Mouse (Mus musculus) left cerebral cortex, postnatal 36 days (tissue): ENCODE results near the gene Cela3b. TPM values are rescaled to one million over a fixed set of nuclear protein-coding genes. Genes with fewer than 3 reads are reported as not detected.

Source experiments
- DNase-seq, 2 experiments: peaks; one replicate each; pipeline ENCODE4 v3.0.0; 2021 to 2022; ENCODE audit warnings: low spot score in 2 of 2, mixed read lengths in 1 of 2
- intact Hi-C: fragments of 180-260 bp; cut with DNase I; formaldehyde crosslinking; loops from one replicate; pipeline ENCODE4 v1.15.1; 2025
- total RNA-seq, 2 experiments: library from RNA; stranded (reverse); gene quantifications; 2 replicates each; pipeline ENCODE4 v1.2.3; 2021

Gene Cela3b
- total RNA-seq, 2 experiments from 2014 or later: not detected

DNA sequence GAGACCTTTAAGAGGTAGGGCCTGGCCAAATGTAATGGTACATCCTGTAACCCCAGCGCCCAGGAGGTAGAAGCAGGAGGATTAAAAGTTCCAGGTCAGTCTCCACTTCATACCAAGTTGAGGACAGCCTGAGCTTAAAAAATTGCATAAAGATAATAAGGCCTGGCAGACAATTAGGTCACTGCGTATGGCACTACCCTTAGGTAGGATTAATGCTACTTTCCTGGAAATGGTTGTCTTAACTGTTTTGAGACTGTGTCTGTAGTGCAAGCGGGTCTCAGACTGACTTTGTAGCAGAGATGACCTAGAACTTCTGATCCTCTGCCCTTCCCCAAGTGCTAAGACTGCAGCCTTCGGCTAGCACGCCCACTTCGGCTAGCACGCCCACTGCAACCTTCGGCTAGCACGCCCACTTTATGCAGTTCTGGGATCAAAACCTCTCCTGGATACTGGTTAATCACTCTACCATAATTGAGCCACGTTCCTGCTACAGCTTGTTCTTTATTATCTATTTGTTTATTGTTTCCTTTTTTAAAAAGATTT, 50.6 kb downstream of the Cela3b start:
- intact Hi-C loops: no loop called here

GRCm38 (mm10) chr4:137379085-137379484, 51.3 kb downstream of the Cela3b start:
- intact Hi-C loops: no loop called here

More for the DNA sequence above, 50.6 kb downstream of the Cela3b start:
- DNase-seq: no peak

DNA sequence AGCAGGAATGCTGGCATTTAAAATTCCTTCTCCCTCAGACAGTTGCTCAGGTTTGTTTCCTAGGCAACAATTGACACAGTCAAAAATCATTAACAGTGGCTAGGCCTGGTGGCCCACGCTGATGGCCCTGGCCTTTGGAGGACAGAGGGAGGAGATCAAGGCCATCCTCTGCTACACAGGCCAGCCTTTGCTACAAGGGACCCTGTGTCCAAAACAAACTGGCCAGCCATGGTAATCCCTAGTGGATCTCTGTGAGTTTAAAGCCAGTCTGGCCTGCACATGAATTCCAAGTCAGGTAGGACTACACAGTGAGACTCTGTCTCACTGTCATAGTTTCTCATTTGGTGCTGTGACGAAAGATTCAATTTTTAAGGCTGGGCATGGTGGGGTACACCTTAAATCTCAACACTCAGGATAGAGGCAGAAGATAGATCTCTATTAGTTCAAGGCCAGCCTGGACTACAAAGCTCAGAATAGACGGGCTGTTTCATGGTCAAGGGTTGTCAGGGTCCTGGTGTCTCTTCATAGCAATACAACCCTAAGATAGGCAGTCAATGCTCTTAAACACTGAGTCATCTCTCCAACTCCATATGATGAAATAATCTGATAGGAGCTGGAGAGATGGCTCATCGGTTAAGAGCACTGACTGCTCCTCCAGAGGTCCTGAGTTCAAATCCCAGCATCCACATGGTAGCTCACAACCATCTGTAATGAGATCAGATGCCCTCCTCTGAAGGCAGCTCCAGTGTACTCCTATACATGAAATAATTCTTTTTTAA, 52.6 kb downstream of the Cela3b start:
- intact Hi-C loops: no loop called here
- DNase-seq: no peak

More at GRCm38 (mm10) chr4:137379085-137379484, 51.3 kb downstream of the Cela3b start:
- no peak for DNase-seq

DNA sequence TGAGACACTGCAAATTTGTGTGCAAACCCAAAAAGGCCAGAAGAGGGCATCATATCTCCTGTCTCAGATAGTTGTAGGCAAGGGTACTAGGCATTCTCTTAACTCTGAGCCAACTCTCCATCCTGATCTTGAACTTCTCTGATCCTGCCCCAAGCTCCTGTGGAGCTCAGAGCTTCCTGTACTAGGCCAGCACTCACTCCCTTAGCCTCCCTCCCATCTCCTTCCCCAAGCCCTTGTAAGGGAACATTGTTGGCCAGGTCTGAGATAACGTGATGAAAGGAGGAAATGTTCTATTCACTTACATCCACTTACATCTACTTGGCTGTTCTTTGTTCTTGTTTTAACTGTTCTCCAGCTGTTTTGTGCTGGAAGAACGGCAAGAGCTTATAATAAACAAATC, 53.6 kb downstream of the Cela3b start:
- intact Hi-C loops: no loop called here
- DNase-seq: no peak

- intact Hi-C loops: no loop called here
- DNase-seq: no peak
Observed at GRCm38 (mm10) chr4:137375314-137376278, 54.7 kb downstream of the Cela3b start.

DNA sequence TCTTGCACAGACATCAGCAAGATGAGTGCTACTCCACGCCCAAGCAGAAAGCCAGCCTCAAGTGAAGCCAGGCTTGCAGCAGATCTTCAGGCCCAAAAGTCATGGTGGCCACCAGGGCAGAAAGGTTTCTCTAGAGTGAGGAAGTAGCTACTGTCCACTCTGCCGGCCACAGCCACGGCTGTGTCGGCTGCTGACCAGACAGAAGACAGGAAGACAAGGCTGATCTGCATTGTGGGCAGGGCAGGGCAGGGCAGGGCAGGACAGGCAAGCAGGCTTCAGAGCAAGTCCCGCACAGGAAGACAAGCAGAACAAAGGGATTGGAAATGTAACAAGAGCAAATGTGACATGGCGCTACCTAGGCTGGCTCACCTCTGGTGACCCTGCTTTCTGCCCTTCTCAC, 56.6 kb downstream of the Cela3b start:
- no peak for DNase-seq
- intact Hi-C loops: no loop called here

- intact Hi-C loops: no loop called here
- no peak for DNase-seq
Observed at GRCm38 (mm10) chr4:137371596-137372523, 58.5 kb downstream of the Cela3b start.

Other genes starting within 250 kb of the Cela3b start
- gene Wnt4, start 153.1 kb downstream of the Cela3b start, total RNA-seq: 10 to 100 TPM; 13.1 to 14.0 TPM
- 100 to 1,000 TPM; 311 to 333 TPM for gene Cdc42, start 72.8 kb downstream of the Cela3b start, total RNA-seq
- gene Cela3a, start 20.7 kb downstream of the Cela3b start, total RNA-seq: not detected
- gene 1700013G24Rik, start 22.7 kb upstream of the Cela3b start, total RNA-seq: not detected
- 1 to 10 TPM; 5.7 to 7.7 TPM for gene Hspg2, start 38.2 kb upstream of the Cela3b start, total RNA-seq
- not detected for gene Ldlrad2, start 144.0 kb upstream of the Cela3b start, total RNA-seq
- gene Usp48, start 163.2 kb upstream of the Cela3b start, total RNA-seq: 100 to 1,000 TPM in 1 of 2 experiments, 10 to 100 TPM in 1; 97.9 to 139 TPM
- gene Rap1gap, start 234.2 kb upstream of the Cela3b start, total RNA-seq: 100 to 1,000 TPM; 311 to 333 TPM